ENCODE assay signal across 9 mouse cellular contexts in genomic region chr8:85699051-85699450, GRCm38 (mm10). TPM values are rescaled to one million over a fixed set of nuclear protein-coding genes. Genes with fewer than 3 reads are reported as not detected.
DNase-seq lines count a peak whose midpoint lies in the region; ATAC-seq and TF ChIP-seq lines count a peak whose summit lies in the region.
"Had no signal": no experiment of that assay in that cellular context is flagged by ENCODE, and none has a peak within 500 bp of the region (broad histone marks: within the 10 kb centered on the region; RNA-seq: fewer than 3 reads in every experiment).

No protein-coding gene starts in this region.

- no peak for TF ChIP-seq CTCF in heart, adult 2 months (IDR thresholded peaks at IDR 0.05)
- peak; percentile 94 for TF ChIP-seq CTCF in kidney, adult 2 months (conservative IDR thresholded peaks at IDR 0.05; ENCODE audit: insufficient read depth, insufficient read length, low read depth, low read length)
- TF ChIP-seq CTCF in spleen, adult 2 months (IDR thresholded peaks at IDR 0.05; ENCODE audit: extremely low read depth, insufficient read depth, insufficient read length, insufficient replicate concordance) = peak; percentile 69; the same call in 1 of the 2 replicates

- H3K4me2 ChIP-seq in embryonic facial prominence, embryonic 12.5 days (replicated peaks) = no peak overlapping the region; the same call in 1 of the 2 replicates
- H3K4me2 ChIP-seq in midbrain, embryonic 15.5 days = peak overlapping the region; percentile 53

- 2% methylated on average over 6 of the region's 6 CpGs for WGBS in embryonic facial prominence, embryonic 12.5 days
- under 1% methylated on average over 6 of the region's 6 CpGs for WGBS in heart, adult 2 months
- WGBS in kidney, adult 2 months = under 1% methylated on average over 6 of the region's 6 CpGs
- 3% methylated on average over 6 of the region's 6 CpGs for WGBS in limb, embryonic 10.5 days
- whole genome bisulfite sequencing in midbrain, embryonic 15.5 days = 0% methylated on average over 6 of the region's 6 CpGs
- WGBS in spleen, adult 2 months = 2% methylated on average over 6 of the region's 6 CpGs

- TF ChIP-seq EP300 in heart, adult 2 months (IDR thresholded peaks at IDR 0.05; ENCODE audit: insufficient read depth, low read depth, low read length) = peak; percentile 61; the same call in 1 of the 2 replicates

- peaks cover 13% of the 10 kb centered on the region; the same call in 1 of the 2 replicates for H3K27me3 ChIP-seq in embryonic facial prominence, embryonic 12.5 days
- 0 out of 2 replicates have a peak, but pooled peaks cover 1% of the 10 kb centered on the region for H3K27me3 ChIP-seq in heart, adult 2 months (ENCODE audit: control insufficient read depth, insufficient read depth, low read length)
- H3K27me3 ChIP-seq in kidney, adult 2 months (replicated peaks; ENCODE audit: control insufficient read depth, insufficient read depth, low read length) = peaks cover 2% of the 10 kb centered on the region; the same call in 1 of the 2 replicates
- H3K27me3 ChIP-seq in limb, embryonic 10.5 days (ENCODE audit: low read depth, poor library complexity, severe bottlenecking) = peaks cover 23% of the 10 kb centered on the region
- H3K27me3 ChIP-seq in midbrain, embryonic 15.5 days (replicated peaks) = no peaks in the 10 kb centered on the region
- H3K27me3 ChIP-seq in spleen, adult 2 months (ENCODE audit: control insufficient read depth, insufficient read depth, low read length) = peaks cover 8% of the 10 kb centered on the region

- H3K36me3 ChIP-seq in embryonic facial prominence, embryonic 12.5 days = no peaks in the 10 kb centered on the region
- H3K36me3 ChIP-seq in heart, adult 2 months (ENCODE audit: control insufficient read depth, insufficient read depth, low read length) = no peaks in the 10 kb centered on the region
- H3K36me3 ChIP-seq in kidney, adult 2 months (ENCODE audit: control insufficient read depth, insufficient read depth, low read length) = no peaks in the 10 kb centered on the region
- H3K36me3 ChIP-seq in limb, embryonic 10.5 days = no peaks in the 10 kb centered on the region
- no peaks in the 10 kb centered on the region for H3K36me3 ChIP-seq in midbrain, embryonic 15.5 days (replicated peaks)
- H3K36me3 ChIP-seq in spleen, adult 2 months (ENCODE audit: control insufficient read depth, insufficient read depth, low read length) = no peaks in the 10 kb centered on the region
- H3K36me3 ChIP-seq: embryonic facial prominence, embryonic 15.5 days had no signal

- H3K4me1 ChIP-seq in embryonic facial prominence, embryonic 12.5 days = no peaks in the 10 kb centered on the region
- peaks cover 1% of the 10 kb centered on the region; the same call in 1 of the 2 replicates for H3K4me1 ChIP-seq in heart, adult 2 months (ENCODE audit: control insufficient read depth, insufficient read depth, low read length)
- 0 out of 2 replicates have a peak, but pooled peaks cover 3% of the 10 kb centered on the region for H3K4me1 ChIP-seq in kidney, adult 2 months (ENCODE audit: control insufficient read depth, insufficient read depth, low read length)
- peaks cover 11% of the 10 kb centered on the region; the same call in 1 of the 2 replicates for H3K4me1 ChIP-seq in limb, embryonic 10.5 days
- H3K4me1 ChIP-seq in midbrain, embryonic 15.5 days = peaks cover 11% of the 10 kb centered on the region; the same call in 1 of the 2 replicates
- H3K4me1 ChIP-seq in spleen, adult 2 months (ENCODE audit: control insufficient read depth, insufficient read depth, insufficient read length) = peaks cover 5% of the 10 kb centered on the region

- no peak overlapping the region for H3K9ac ChIP-seq in embryonic facial prominence, embryonic 12.5 days
- no peak overlapping the region for H3K9ac ChIP-seq in heart, adult 2 months (ENCODE audit: low read depth, low read length)
- H3K9ac ChIP-seq in midbrain, embryonic 15.5 days = no peak overlapping the region
- H3K9ac ChIP-seq: embryonic facial prominence, embryonic 15.5 days had no signal

- ATAC-seq in embryonic facial prominence, embryonic 12.5 days (ENCODE audit: insufficient number of reproducible peaks, insufficient read depth, low FRiP score, low TSS enrichment) = no peak
- ATAC-seq in midbrain, embryonic 15.5 days (replicated peaks) = peak; percentile 55

- peak overlapping the region; percentile 17; the same call in 1 of the 2 replicates for H3K4me3 ChIP-seq in embryonic facial prominence, embryonic 12.5 days
- no peak overlapping the region for H3K4me3 ChIP-seq in heart, adult 2 months
- H3K4me3 ChIP-seq in kidney, adult 2 months (ENCODE audit: insufficient read depth, low read depth, low read length) = no peak overlapping the region
- peak overlapping the region; percentile 78 for H3K4me3 ChIP-seq in limb, embryonic 10.5 days
- peak overlapping the region; percentile 39 for H3K4me3 ChIP-seq in midbrain, embryonic 15.5 days
- H3K4me3 ChIP-seq in spleen, adult 2 months (ENCODE audit: extremely low read depth, insufficient read depth, insufficient read length) = no peak overlapping the region

- peak; percentile 75 for DNase-seq in B cell, adult 2 months
- DNase-seq in adrenal gland, postnatal 36 days = peak; percentile 67 to 78
- DNase-seq in heart, adult 2 months = peak; percentile 69 to 75
- peak; percentile 71 for DNase-seq in kidney, adult 2 months
- peak; percentile 78 for DNase-seq in limb, embryonic 10.5 days (ENCODE audit: low spot score)
- DNase-seq in spleen, adult 2 months (ENCODE audit: low read depth in 1 of 2, low spot score in 2 of 2) = peak; percentile 28 to 53

- intact Hi-C loops in heart, adult 2 months (cut with DNase I) = loop anchor here (1.0 to 5.0 kb wide), 2 partner anchors 778 to 886 kb away; no protein-coding TSS in a partner anchor

- TF ChIP-seq POLR2A in heart, adult 2 months (IDR thresholded peaks at IDR 0.05; ENCODE audit: insufficient read depth, low read depth, low read length) = no peak
- TF ChIP-seq POLR2A in kidney, adult 2 months (IDR thresholded peaks at IDR 0.05; ENCODE audit: low read depth, low read length) = no peak
- TF ChIP-seq POLR2A in spleen, adult 2 months (IDR thresholded peaks at IDR 0.05; ENCODE audit: low read depth, low read length) = no peak

- H3K27ac ChIP-seq in embryonic facial prominence, embryonic 12.5 days = no peak overlapping the region
- H3K27ac ChIP-seq in heart, adult 2 months = no peak overlapping the region
- no peak overlapping the region for H3K27ac ChIP-seq in kidney, adult 2 months (ENCODE audit: insufficient read depth, low read depth, low read length)
- no peak overlapping the region for H3K27ac ChIP-seq in limb, embryonic 10.5 days
- 0 out of 2 replicates have a peak overlapping the region, but pooled peaks have one; percentile 42 for H3K27ac ChIP-seq in midbrain, embryonic 15.5 days
- no peak overlapping the region for H3K27ac ChIP-seq in spleen, adult 2 months (ENCODE audit: insufficient read depth, low read length)
- H3K27ac ChIP-seq: embryonic facial prominence, embryonic 15.5 days had no signal

- H3K79me2 ChIP-seq in heart, adult 2 months (replicated peaks; ENCODE audit: control insufficient read depth, insufficient read depth, low read length) = no peaks in the 10 kb centered on the region

- H3K9me3 ChIP-seq in embryonic facial prominence, embryonic 12.5 days = no peaks in the 10 kb centered on the region
- H3K9me3 ChIP-seq in limb, embryonic 10.5 days (replicated peaks) = no peaks in the 10 kb centered on the region
- no peaks in the 10 kb centered on the region for H3K9me3 ChIP-seq in midbrain, embryonic 15.5 days
- H3K9me3 ChIP-seq: embryonic facial prominence, embryonic 15.5 days had no signal

RNA-seq across cellular contexts. Expression of gene Neto2, which starts 1.7 kb away (rescaled TPM):
- total RNA-seq in adrenal gland, postnatal 36 days (2021) = 1 to 10 TPM; 4.0 to 8.0 TPM
- 16.1 and 17.1 TPM in 2 replicates for polyA plus RNA-seq in embryonic facial prominence, embryonic 12.5 days (2016; fragmentation: Nextera tagmentation; extraction: Ambion mirVana)
- 1 to 10 TPM; 1.1 TPM for total RNA-seq in heart, adult 2 months (2021)
- polyA plus RNA-seq in heart, adult 2 months (2012; rRNA removed) = 0.31 and 1.1 TPM in 2 replicates
- 0.09 and 0.14 TPM in 2 replicates for polyA plus RNA-seq in kidney, adult 2 months (2012; rRNA removed)
- 13.4 and 14.0 TPM in 2 replicates for polyA plus RNA-seq in limb, embryonic 10.5 days (2016; fragmentation: Nextera tagmentation; extraction: Ambion mirVana)
- 51.3 and 58.9 TPM in 2 replicates for polyA plus RNA-seq in midbrain, embryonic 15.5 days (2015; fragmentation: Nextera tagmentation; extraction: Ambion mirVana)
- 0.23 and 0.29 TPM in 2 replicates for polyA plus RNA-seq in spleen, adult 2 months (2012; rRNA removed)

Comparison
In these comparisons a context has a peak if more than half of its experiments do, and no peak if none do; other contexts are left out.
1. H3K4me3 ChIP-seq: peak in embryonic facial prominence, embryonic 12.5 days (single experiment), limb, embryonic 10.5 days (single experiment) and midbrain, embryonic 15.5 days (single experiment); none in heart, adult 2 months (single experiment), kidney, adult 2 months (single experiment) and spleen, adult 2 months (single experiment).
2. Peak in every context shown above with its lines, with median percentiles within 50 percentile points of each other: DNase-seq.